Mouse (Mus musculus): ENCODE data around the gene Hdac10. TPM values are rescaled to one million over a fixed set of nuclear protein-coding genes. Genes with fewer than 3 reads are reported as not detected.

Gene Hdac10
- total and polyA plus RNA-seq, 2 experiments: 10.0 to 22.0 TPM

DNA sequence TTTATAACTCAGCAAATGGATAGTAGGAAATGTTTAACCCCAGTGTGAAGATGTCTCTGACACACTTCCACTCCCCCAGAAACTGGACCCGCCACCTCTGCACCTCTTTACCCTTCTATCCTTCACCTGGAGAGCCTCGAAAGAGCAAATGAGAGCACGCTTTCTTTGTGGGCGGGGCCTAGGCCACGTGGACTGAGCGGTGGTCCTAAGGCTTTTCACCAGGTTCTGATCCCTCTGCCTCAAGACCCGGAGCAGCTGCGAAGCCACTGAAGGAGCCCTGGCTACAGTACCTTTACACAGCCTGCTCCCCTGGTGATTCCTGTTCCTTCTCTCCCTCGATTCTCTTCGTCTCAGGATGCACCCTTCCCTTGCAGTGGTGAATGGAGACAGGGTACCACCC lies 19.0 kb upstream of the Hdac10 start:
- WGBS: 31% methylated on average over 10 of the region's 10 CpGs
- H3K27me3 ChIP-seq (ENCODE audit: control insufficient read depth, insufficient read depth, low read length): peaks cover 22% of the 10 kb centered on the region
- H3K27ac ChIP-seq (replicated peaks; ENCODE audit: insufficient read depth, low read depth, low read length): no peak overlapping the region
- no peak for DNase-seq (ENCODE audit: extremely low read depth, low read depth, low spot score)
- H3K36me3 ChIP-seq (ENCODE audit: control insufficient read depth, insufficient read depth, low read length): no peaks in the 10 kb centered on the region
- peaks cover 2% of the 10 kb centered on the region; the same call in 1 of the 2 replicates for H3K4me1 ChIP-seq (ENCODE audit: control insufficient read depth, insufficient read depth, low read length)
- no peak overlapping the region for H3K9ac ChIP-seq (ENCODE audit: low read depth, low read length)
- H3K4me3 ChIP-seq (ENCODE audit: insufficient read depth, low read depth, low read length): no peak overlapping the region
- no peaks in the 10 kb centered on the region for H3K79me2 ChIP-seq (ENCODE audit: control insufficient read depth, insufficient read depth, low read length)
- TF ChIP-seq POLR2A (IDR thresholded peaks at IDR 0.05; ENCODE audit: extremely low read depth, insufficient read depth, low read length) (no peak), CTCF (IDR thresholded peaks at IDR 0.05; ENCODE audit: low read depth, low read length) (no peak)

- Histone ChIP-seq H3K4me1 (ENCODE audit: control insufficient read depth, insufficient read depth, low read length) (peaks cover 2% of the 10 kb centered on the region; the same call in 1 of the 2 replicates), H3K9ac (ENCODE audit: low read depth, low read length) (no peak overlapping the region), H3K36me3 (ENCODE audit: control insufficient read depth, insufficient read depth, low read length) (no peaks in the 10 kb centered on the region), H3K27ac (replicated peaks; ENCODE audit: insufficient read depth, low read depth, low read length) (no peak overlapping the region), H3K4me3 (ENCODE audit: insufficient read depth, low read depth, low read length) (no peak overlapping the region), H3K27me3 (ENCODE audit: control insufficient read depth, insufficient read depth, low read length) (peaks cover 22% of the 10 kb centered on the region), H3K79me2 (ENCODE audit: control insufficient read depth, insufficient read depth, low read length) (no peaks in the 10 kb centered on the region)
- TF ChIP-seq POLR2A (IDR thresholded peaks at IDR 0.05; ENCODE audit: extremely low read depth, insufficient read depth, low read length) (no peak), CTCF (IDR thresholded peaks at IDR 0.05; ENCODE audit: low read depth, low read length) (no peak)
- DNase-seq (ENCODE audit: extremely low read depth, low read depth, low spot score): no peak
- 15% methylated on average over 16 of the region's 16 CpGs for WGBS
Observed at GRCm38 (mm10) chr15:89147024-89147423, 18.5 kb upstream of the Hdac10 start.

DNA sequence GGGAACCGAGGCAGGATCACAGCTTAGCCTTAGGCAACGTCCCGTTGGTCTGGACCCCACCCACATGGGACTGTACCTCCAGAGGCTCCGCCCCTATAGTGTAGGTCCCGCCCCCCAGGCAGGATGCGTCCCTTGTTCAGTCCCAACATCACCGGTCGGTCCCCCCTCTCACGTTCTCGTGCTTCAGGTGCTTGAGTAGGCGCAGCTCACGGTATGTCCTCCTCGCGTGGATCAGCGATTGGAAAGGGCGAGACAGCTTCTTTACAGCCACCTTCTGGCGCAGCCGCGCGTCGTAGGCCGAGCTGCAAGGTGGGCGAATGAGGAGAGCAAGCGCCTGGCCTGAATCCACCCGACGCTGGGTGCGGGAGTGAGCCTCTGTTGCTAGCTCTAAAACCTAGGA lies 18.0 kb upstream of the Hdac10 start:
- H3K27me3 ChIP-seq (ENCODE audit: control insufficient read depth, insufficient read depth, low read length): peaks cover 22% of the 10 kb centered on the region

DNA sequence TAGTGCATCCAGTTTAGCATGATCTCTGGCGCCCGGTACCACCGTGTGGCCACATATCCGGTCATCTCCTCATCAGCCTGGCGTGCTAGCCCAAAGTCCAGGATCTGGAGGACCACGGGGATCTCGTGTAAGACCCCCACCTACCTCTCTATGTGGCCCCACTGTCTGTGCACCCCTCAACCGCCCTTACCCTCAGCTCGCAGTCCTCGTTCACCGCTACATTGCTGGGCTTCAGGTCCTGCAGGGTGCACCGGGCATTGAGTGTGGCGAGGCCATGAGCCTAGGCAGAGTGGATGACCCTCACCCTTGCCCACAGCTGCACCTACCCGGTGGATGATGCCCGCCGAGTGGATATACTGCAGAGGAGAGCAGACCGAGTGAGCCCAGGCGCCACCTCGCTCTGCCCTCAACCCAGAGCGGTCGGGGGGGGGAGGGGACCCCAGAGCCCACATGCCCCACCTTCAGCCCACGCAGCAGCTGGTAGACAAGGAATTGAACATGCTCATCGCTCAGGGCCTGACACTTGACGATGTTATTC lies 17.4 kb upstream of the Hdac10 start:
- Histone ChIP-seq H3K27me3 (ENCODE audit: control insufficient read depth, insufficient read depth, low read length) (peaks cover 22% of the 10 kb centered on the region), H3K27ac (replicated peaks; ENCODE audit: insufficient read depth, low read depth, low read length) (no peak overlapping the region), H3K4me1 (ENCODE audit: control insufficient read depth, insufficient read depth, low read length) (peaks cover 2% of the 10 kb centered on the region; the same call in 1 of the 2 replicates), H3K36me3 (ENCODE audit: control insufficient read depth, insufficient read depth, low read length) (no peaks in the 10 kb centered on the region), H3K79me2 (ENCODE audit: control insufficient read depth, insufficient read depth, low read length) (no peaks in the 10 kb centered on the region), H3K9ac (ENCODE audit: low read depth, low read length) (no peak overlapping the region), H3K4me3 (ENCODE audit: insufficient read depth, low read depth, low read length) (no peak overlapping the region)
- TF ChIP-seq POLR2A (IDR thresholded peaks at IDR 0.05; ENCODE audit: extremely low read depth, insufficient read depth, low read length) (no peak), CTCF (IDR thresholded peaks at IDR 0.05; ENCODE audit: low read depth, low read length) (no peak)
- WGBS: 65% methylated on average over 24 of the region's 24 CpGs
- no peak for DNase-seq (ENCODE audit: extremely low read depth, low read depth, low spot score)

More for the DNA sequence above, 18.0 kb upstream of the Hdac10 start:
- no peak overlapping the region; the same call in 1 of the 2 replicates for H3K4me3 ChIP-seq (ENCODE audit: insufficient read depth, low read depth, low read length)
- H3K79me2 ChIP-seq (ENCODE audit: control insufficient read depth, insufficient read depth, low read length): no peaks in the 10 kb centered on the region
- no peak for TF ChIP-seq POLR2A (IDR thresholded peaks at IDR 0.05; ENCODE audit: extremely low read depth, insufficient read depth, low read length)
- TF ChIP-seq CTCF (IDR thresholded peaks at IDR 0.05; ENCODE audit: low read depth, low read length): no peak
- H3K36me3 ChIP-seq (ENCODE audit: control insufficient read depth, insufficient read depth, low read length): no peaks in the 10 kb centered on the region
- no peak for DNase-seq (ENCODE audit: extremely low read depth, low read depth, low spot score)
- WGBS: 18% methylated on average over 27 of the region's 27 CpGs
- H3K27ac ChIP-seq (replicated peaks; ENCODE audit: insufficient read depth, low read depth, low read length): no peak overlapping the region
- H3K9ac ChIP-seq (ENCODE audit: low read depth, low read length): no peak overlapping the region
- H3K4me1 ChIP-seq (ENCODE audit: control insufficient read depth, insufficient read depth, low read length): peaks cover 2% of the 10 kb centered on the region; the same call in 1 of the 2 replicates

DNA sequence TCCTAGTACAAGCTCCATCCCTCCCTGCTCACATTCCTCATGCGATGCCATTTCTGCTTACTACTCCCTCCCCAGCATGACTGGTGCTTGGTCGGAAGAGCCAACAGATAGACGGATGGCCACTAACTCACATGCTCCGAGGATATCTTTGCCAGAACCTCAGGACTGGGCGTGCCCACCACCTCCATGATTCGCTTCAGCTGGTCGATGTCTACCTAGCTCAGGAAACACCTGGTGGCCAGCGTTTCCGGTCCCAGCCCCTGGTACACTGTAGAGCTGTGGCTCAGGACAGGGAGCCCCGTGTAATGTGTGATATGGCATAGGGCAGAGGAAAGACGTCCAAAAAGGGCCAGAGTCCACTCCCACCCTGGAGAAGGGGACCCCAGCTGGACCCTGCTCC lies 16.5 kb upstream of the Hdac10 start:
- no peak overlapping the region for H3K4me3 ChIP-seq (ENCODE audit: insufficient read depth, low read depth, low read length)
- H3K36me3 ChIP-seq (ENCODE audit: control insufficient read depth, insufficient read depth, low read length): no peaks in the 10 kb centered on the region
- H3K79me2 ChIP-seq (ENCODE audit: control insufficient read depth, insufficient read depth, low read length): no peaks in the 10 kb centered on the region
- H3K27ac ChIP-seq (replicated peaks; ENCODE audit: insufficient read depth, low read depth, low read length): no peak overlapping the region
- peaks cover 1% of the 10 kb centered on the region; the same call in 1 of the 2 replicates for H3K4me1 ChIP-seq (ENCODE audit: control insufficient read depth, insufficient read depth, low read length)
- peaks cover 22% of the 10 kb centered on the region for H3K27me3 ChIP-seq (ENCODE audit: control insufficient read depth, insufficient read depth, low read length)
- no peak overlapping the region for H3K9ac ChIP-seq (ENCODE audit: low read depth, low read length)
- WGBS: 85% methylated on average over 11 of the region's 11 CpGs
- no peak for TF ChIP-seq POLR2A (IDR thresholded peaks at IDR 0.05; ENCODE audit: extremely low read depth, insufficient read depth, low read length)
- TF ChIP-seq CTCF (IDR thresholded peaks at IDR 0.05; ENCODE audit: low read depth, low read length): no peak
- DNase-seq (ENCODE audit: extremely low read depth, low read depth, low spot score): no peak

GRCm38 (mm10) chr15:89143134-89143533 lies 14.6 kb upstream of the Hdac10 start:
- H3K79me2 ChIP-seq (ENCODE audit: control insufficient read depth, insufficient read depth, low read length): no peaks in the 10 kb centered on the region

More at GRCm38 (mm10) chr15:89143134-89143533, 14.6 kb upstream of the Hdac10 start:
- DNase-seq (ENCODE audit: extremely low read depth, low read depth, low spot score): no peak
- Histone ChIP-seq H3K4me3 (ENCODE audit: insufficient read depth, low read depth, low read length) (no peak overlapping the region), H3K36me3 (ENCODE audit: control insufficient read depth, insufficient read depth, low read length) (no peaks in the 10 kb centered on the region), H3K9ac (ENCODE audit: low read depth, low read length) (no peak overlapping the region), H3K4me1 (ENCODE audit: control insufficient read depth, insufficient read depth, low read length) (no peaks in the 10 kb centered on the region), H3K27me3 (ENCODE audit: control insufficient read depth, insufficient read depth, low read length) (peaks cover 14% of the 10 kb centered on the region), H3K27ac (replicated peaks; ENCODE audit: insufficient read depth, low read depth, low read length) (no peak overlapping the region)
- no peak for TF ChIP-seq CTCF (IDR thresholded peaks at IDR 0.05; ENCODE audit: low read depth, low read length)
- TF ChIP-seq POLR2A (IDR thresholded peaks at IDR 0.05; ENCODE audit: extremely low read depth, insufficient read depth, low read length): no peak
- 74% methylated on average over 2 of the region's 2 CpGs for WGBS
